Mouse (Mus musculus): Measurements from ENCODE around the gene Cfap221. TPM values are rescaled to one million over a fixed set of nuclear protein-coding genes. Genes with fewer than 3 reads are reported as not detected.

Cfap221 gene
- total RNA-seq, 4 experiments from 2014 or later: 0.33 to 0.63 (median 0.53) TPM

DNA sequence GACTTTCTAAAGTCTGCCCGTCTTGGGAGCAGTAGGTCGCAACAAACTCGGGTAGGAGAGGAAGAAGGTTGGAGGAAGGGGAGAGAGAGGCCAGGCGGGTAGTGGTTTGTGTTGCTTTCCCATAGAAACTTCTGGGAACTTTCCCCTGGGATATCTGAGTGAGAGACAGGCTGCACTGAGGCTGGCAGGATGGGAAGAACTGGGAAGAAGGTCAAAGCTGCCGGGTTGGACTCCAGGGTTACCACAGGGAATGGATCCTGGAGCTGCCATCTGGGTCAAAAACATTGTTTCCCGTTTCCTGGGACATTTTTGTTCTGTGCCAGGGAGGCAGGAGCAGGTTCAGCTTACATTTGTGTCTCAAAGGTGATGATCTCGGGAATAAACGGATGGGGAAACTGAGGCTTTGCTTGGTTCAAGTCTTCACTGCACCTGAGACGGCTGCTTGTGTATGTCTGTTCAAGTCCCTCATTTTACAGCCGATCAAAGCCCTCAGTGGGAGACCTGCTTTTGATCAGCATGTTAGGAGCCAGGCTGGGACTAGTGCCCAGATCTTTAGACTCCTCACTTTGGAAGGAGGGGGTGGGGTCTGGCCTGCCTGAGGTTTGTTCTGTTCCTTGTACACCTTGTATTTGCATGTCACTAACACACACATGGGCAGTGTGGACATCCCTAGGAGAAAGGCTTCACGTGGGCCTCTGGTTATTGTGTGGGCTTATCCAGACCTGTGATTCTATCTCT lies 11.0 kb upstream of the Cfap221 start:
- DNase-seq (ENCODE audit: low spot score in 2 of 2): no peak

DNA sequence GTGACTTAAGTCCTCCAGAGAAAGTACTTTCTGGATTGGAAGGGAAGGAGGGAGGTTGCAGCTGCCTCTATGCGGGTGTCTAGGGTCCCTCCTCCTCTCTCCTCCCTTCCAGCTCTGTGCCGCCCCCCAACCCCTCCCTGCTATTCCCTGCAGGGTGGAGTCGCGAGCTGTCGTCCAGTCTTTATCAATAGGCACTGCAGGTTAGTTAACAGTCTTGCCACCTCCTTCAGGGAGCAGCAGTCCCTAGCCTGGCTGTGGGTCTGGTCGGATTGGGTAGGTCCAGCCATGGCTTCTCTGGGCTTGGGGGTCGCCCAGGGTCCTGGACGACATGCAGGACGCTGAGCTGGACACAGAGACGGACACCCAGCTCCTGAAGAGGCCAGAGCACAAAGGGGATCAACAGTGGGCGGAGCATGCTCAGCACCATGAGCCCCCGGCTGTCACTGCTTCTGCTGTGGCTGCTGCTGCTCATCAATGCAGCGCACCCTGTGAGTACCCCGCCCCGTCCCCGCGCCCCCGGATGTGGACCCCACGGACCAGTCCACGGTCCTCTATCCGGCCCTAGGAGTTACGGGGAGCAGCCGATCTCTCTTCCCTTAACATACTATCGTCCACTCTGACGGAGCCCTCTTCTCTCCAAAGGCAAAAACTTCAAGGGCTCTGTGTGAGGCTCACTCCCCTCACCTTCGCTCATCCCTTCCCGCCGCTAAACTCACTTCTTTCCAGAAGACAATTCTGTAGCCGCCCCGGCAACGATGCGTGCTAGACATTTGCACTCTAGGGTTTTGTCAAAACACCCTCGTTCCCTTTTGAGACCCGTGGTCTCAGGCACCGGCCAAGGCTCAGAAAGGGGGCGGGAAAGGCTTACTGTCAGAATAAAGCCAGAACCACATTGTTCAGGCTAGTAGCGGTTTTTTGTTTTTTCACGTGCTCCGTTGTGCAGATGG lies 10.1 kb upstream of the Cfap221 start, which contains the start of gene Sctr:
Sctr (plus strand) TSS at position 51 of the 947 bp plus-strand sequence.
- DNase-seq (ENCODE audit: low spot score in 2 of 2): no peak

DNA sequence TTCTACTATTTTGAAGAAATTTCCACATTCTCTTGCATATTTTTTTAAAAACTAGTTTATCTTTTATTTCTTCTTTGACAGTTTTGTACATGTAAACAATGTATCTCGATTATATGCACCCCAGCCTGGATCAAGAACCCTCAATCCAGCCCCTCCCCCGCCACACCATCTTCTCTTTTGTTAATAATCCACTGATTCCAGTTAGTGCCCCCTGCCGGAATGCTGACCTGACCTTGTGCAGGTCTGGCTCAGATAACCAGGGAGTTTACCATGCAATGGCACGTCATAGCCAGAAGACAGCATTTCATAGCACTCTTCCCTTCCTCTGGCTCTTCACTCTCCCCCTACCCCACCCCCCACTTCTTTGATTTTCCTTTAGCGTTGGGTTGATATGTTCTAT lies 610 bp upstream of the Cfap221 start:
- DNase-seq (ENCODE audit: low spot score in 2 of 2): no peak

DNA sequence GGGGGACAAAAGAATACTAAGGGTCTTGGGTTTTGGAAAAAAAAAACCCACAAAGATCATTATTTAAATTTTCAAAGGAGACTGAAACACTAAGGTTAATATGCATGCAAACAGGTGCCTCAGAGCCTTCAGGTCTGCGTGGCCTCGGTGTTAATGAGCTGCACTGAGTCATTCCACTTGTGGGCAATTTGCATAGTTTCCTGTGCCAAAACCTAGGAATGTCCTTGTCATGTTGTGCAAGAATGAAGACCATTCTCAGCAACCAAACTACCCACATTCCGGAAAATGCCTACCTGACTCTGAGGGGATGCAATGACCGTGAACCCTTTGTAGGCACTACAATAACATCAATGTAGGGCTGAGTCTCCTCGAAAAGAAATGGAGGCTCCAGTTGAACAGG lies 10.5 kb downstream of the Cfap221 start:
- DNase-seq (ENCODE audit: low spot score in 2 of 2): no peak

DNA sequence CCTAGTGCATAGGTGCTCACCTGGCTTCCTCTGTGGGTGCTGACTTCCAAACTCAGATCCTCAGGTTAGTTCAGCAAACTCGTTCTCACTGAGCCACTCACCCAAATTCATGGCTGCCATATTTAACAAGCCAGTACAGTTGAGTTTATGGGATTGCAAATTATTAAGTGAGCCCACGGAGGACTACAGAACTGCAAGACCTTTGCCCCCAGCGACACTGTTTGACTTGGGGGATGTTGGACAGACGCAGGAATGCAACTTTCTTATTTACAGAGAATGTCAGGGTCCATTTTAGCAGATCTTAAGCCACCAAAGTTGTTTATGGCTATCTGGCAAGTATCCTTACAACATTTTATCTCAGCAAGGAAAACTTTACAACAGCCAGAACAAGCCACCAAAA lies 21.9 kb downstream of the Cfap221 start:
- DNase-seq (ENCODE audit: low spot score in 2 of 2): no peak

DNA sequence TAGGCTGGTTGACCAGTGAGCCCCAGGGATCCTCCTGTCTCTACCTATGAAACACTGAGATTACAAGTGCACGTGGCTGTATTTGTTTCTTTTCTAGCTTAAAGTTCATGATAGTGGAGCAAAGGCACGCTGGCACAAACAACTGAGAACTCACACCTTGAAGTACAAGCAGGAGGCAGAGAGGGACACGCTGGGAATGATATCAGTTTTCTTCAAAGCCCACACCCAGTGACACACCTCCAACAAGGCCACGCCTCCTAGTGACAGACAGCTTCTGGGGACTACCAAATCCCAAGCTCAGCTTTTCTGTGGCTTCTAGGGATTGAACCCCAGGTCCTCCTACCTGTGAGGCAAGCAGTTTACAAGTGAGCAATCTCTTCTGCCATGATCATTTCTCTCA lies 23.9 kb downstream of the Cfap221 start:
- DNase-seq (ENCODE audit: low spot score in 2 of 2): no peak

DNA sequence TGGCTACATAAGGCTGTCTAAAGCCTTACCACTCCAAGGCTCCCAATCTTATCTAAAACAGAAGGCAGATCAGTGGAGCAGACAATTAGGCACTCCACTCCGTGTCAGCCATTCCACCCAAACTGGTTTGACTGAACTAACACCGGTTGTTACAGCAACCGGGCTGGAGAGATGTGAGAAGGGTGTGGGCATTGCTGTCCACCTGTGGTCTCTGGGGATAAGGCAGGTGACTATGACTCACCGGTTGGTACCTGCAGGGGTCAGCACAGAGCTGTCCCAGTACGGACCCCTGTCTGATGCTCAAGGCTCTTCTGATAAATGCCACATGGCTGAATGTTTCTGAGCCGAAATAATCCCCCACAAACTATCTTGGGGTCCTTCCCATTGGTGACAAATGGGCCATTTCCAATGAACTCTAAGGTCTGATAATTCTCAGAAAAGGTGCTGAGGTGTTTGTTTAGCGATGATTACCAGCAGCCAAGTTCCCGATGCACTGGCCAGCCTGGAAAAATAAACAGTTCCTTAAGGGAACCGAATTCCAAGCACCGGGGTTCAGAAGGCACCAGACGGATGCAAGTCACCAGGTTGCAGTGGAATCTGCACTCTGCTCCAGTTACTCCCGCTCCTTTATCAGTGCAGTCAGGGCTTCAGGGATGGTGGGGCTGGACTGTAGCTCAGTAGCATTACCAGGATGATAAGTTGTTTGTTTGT lies 31.1 kb downstream of the Cfap221 start:
- DNase-seq (ENCODE audit: low spot score in 2 of 2): no peak

DNA sequence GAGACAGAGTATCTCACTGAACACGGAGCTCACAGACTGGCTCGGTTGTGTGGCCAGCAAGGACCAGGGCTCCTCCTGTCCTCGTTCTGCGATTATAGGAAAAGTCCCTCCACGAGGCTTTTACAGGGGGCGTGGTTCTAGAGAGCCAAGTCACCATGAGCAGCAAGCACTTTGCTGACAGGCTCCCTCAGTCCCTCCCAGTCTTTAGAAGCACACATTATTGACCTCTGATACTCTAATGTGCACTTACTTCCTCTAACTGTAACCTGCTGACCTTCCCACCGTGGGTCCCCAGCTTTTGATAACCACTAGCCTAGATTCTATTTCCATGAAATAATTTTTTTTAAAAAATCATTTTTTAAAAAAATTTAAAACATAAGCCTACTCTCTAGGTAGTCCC lies 37.1 kb downstream of the Cfap221 start:
- no peak for DNase-seq (ENCODE audit: low spot score in 2 of 2)

DNA sequence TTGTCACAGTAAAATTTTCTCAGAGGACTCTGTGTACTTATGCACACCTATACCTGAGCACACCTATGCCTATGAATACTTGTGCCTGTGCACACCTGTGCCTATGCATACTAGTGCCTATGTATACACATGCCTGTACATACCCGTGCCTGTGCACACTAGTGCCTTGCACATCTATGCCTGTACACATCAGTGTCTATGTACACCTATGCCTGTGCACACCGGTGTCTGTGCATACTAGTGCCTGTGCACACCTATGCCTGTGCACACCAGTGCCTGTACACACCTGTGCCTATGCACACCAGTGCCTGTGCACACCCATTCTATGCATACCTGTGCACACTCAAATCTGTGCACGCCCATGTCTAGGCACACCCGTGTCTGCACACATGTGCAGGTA lies 37.6 kb downstream of the Cfap221 start:
- no peak for DNase-seq (ENCODE audit: low spot score in 2 of 2)

DNA sequence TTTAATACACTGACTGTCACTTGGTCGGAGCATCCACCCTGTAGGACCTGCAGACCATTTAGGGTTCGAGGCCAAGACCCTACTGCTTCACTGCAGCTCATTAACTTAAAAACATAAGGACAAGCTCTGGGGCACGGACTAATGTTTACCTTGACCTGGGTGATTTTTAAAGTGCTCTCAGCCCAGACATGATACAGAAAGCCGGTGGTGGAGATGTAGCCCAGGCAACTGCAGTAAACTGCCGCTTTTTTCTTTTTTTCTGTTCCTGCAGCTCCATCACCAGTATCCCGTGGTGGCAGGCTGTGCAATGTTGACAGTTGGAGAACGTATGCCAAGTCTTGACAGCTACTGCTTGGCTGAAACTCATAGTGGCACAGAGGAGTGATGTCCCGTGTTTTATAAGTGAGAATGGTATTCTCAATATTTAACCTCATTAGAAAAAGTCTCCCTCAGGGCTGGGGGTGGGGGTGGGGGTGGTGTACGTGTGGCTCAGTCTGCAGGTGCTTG lies 39.3 kb downstream of the Cfap221 start:
- DNase-seq (ENCODE audit: low spot score in 2 of 2): no peak

DNA sequence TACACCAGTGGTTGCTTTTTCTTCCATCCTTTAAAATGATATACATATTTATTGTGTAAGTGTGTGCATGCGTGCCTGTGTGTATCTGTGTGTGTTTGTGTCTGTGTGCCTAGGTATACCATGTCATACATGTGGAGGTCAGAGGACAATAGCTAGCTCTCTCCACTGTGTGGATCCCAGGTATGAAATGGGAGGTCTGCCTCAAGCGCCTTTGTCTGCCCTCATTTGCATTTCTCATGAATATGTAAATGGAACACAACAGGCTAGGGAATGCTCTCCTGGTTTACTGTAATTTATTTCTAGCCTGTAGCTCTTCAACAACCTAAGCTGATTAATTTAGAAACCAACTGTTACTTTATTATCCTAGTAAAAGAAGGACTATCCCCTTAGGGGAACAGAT lies 42.4 kb downstream of the Cfap221 start:
- no peak for DNase-seq (ENCODE audit: low spot score in 2 of 2)

DNA sequence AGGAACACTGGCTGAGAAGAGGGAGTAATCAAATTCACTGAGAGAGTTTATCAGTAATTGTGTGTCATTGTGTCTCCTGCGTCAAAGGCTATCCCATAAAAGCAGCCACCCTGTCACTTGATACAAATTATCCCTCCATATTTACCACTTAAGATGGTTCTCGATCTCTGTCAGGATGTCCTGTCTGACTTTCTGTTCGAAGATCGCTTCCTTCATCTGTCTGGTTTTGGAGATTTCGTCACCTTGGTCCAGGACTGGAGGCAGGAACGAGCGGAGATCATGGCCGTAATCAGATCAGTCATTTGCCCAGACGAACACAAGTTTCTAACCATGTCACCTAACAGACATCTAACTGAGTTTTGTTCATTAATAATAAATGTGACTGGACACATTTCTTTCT lies 43.6 kb downstream of the Cfap221 start:
- DNase-seq (ENCODE audit: low spot score in 2 of 2): no peak

DNA sequence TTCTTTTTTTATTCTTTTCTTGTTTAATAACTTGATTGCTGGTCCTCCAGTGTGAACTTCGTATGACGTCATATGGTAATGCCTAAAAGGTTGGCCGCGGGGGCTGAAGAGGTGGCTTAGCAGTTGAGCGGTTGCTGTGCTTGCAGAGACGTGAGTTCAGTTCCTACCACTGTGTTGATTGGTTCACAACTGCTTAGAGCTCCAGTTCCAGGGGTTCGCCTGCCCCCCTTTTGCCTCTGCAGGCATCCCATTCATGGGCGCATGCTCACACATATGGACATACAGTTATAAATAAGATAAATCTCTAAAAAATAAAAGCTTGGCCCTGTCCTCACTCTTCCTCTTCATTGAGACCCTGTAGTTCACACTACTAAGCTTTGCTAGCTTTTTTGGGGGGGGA lies 46.9 kb downstream of the Cfap221 start:
- DNase-seq (ENCODE audit: low spot score in 2 of 2): no peak

DNA sequence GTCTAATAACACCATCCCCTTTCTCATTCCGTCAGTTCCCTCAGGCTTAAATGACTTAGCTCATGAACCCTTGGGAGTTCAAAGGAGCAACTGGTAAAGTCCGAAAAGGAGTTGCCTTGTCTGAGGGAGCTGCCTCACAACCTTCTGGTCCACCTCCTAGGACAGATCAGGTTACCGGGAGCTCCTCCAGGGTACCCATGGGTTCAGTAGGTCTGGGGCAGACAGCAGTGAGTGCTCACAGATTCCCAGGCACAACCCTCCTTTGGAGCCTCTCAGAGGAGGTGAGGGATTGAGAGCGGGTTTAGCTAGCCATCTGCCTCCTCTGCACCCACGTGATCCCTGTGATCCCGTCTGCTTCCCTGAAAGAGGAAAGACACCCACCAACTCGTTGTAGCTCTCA lies 60.2 kb downstream of the Cfap221 start:
- no peak for DNase-seq (ENCODE audit: low spot score in 2 of 2)

DNA sequence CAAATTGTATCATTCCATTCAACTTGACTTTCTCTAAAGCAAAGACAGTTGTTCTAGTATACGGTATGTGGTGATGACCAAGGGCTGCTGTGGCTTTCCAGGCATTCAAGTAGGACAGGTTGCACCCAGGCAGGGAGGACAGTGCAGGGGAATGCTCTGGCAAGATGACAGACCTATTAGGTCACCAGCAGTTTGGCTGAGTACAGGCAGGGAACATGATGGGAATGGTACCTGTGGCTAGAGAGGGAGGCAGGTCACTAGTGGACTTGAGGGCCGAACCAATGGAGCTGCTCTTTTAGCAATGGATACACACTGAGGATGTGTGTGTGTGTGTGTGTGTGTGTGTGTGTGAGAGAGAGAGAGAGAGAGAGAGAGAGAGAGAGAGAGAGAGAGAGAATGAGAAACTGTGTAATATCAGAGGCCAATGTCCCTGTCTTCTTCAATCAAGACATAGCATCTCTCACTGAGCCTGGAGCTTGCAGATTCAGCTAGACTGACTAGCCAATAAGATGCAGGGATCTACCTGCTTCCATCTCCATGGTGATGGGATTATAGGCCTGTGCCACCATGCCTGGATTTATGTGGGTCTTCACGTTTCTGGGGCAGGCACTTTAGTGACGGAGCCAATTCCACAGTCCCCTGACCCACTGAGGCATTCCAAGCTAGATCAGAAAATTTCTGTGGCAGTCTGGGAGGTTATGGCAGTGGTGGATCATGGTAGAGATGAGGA lies 65.4 kb downstream of the Cfap221 start:
- DNase-seq (ENCODE audit: low spot score in 2 of 2): no peak

DNA sequence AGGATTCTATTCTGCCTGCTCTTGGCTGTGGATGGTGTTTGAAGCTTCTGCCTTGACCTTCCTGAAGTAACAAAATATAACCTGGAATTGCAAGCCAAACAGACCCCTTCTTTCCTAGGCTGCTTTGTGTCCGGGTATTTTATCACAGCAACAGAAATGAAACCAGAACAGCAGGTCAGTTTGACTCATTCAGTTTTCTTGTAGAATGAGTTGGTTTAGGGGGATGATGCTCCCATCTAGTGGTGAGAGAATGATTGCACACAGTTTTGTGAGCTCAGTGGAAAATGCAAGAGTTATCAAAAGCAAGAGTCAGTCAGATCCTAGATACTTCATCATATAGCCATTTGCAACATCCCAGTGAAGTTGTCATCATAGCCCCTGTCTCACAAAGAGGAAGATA lies 67.3 kb downstream of the Cfap221 start:
- DNase-seq (ENCODE audit: low spot score in 2 of 2): no peak

DNA sequence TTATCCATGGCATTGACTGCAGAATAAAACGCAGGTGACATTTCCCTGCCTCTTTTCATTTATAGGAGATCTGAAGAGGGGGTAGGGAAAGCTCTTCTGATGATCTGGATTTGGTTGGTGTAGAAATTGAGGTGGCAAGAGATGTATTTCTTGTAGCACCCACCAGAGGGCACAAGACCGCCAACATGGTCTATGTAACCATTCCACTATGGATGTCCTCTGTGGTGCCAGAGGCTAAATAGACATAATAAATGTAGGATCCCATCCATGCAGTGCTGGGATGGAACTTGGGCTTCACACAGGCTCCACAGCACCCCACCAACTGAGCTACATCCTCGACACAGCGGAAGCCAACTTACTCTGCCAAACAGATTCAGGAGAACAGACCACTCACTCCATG lies 77.7 kb downstream of the Cfap221 start:
- DNase-seq (ENCODE audit: low spot score in 2 of 2): no peak

DNA sequence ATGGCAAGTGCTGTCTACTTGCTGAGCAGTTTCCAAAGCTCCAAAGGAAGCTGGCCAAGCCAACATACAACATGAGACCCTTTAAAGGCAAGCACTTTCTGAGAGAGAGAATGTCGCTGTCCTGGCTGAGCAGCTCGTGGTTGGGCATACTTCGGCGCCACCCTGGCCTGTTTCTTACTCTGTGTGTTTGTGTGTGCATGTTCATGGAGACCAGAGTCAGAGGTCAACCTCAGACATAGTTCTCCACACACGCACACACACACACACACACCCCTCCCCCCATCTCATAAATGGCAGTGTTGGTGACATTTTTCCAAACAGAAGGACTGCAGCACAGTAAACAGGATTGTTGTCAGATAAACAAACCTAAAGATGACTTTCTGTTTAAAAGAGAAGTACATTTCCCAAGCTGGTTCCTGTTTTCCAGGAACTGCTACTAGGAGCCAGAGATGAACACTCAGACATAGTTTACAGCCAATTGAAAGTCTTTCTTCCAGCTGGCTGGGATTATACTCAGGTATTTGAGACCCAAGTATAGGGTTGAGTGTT lies 80.1 kb downstream of the Cfap221 start:
- DNase-seq (ENCODE audit: low spot score in 2 of 2): no peak

DNA sequence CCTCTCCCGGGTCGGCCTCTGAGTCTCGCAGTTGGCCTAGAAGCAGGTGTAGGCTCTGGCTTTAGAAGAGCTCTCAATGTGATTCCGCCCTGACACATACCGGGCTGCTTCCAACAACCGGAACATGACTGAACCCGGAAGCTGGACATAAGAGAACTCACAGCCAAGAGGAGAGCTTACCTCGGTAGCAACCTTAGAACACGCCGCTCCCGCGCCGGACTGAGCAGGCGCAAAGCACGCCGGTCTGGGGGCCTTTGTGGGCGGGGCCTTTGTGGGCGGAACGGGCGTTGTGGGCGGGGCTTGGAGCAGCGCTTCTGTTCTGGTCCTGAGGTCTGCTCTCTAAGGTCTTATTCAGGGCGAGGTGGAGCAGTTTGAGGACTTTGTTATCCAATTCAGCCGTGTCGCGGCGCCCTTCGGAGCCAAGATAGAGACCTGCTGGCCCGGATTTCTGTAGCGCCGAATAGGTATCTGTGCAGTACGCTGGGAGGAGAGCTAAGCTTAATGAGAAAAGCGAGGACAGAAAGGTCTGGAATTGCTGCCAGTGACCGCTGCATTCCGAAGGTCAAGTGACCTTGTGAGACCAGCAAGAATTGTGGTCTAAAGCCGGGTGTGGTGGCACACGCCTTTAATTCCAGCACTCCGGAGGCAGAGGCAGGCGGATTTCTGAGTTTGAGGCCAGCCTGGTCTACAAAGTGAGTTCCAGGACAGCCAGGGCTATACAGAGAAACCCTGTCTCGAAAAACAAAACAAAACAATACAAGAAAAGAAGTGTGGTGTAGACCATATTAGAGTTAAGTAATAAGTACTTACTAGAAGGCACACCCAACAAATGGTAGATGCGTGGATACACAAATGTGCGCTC lies 83.8 kb downstream of the Cfap221 start, which contains the start of gene Tmem177:
Tmem177 (minus strand) TSS at position 256 of the 862 bp plus-strand sequence.
- DNase-seq (ENCODE audit: low spot score in 2 of 2): peak; percentile 81 to 84

Measured in left cerebral cortex, adult 8-10 months (tissue).